Mouse (Mus musculus) fibroblast of lung, adult 2 months (primary cell): ENCODE data around the gene Ttc32.

Experiments used
- DNase-seq: peaks from one replicate; pipeline ENCODE4 v3.0.0-alpha.2; 2011; ENCODE audit warnings: low read depth

Gene Ttc32

GRCm38 (mm10) chr12:9046674-9047073 is 16.9 kb downstream of the Ttc32 start:
- no peak for DNase-seq

GRCm38 (mm10) chr12:9048090-9048489 is 18.3 kb downstream of the Ttc32 start:
- no peak for DNase-seq

GRCm38 (mm10) chr12:9050824-9051223 is 21.0 kb downstream of the Ttc32 start:
- DNase-seq, result no peak

- DNase-seq, result no peak
These were observed 22.5 kb downstream of the Ttc32 start for GRCm38 (mm10) chr12:9052075-9052829.

- DNase-seq, result no peak
These were observed 23.5 kb downstream of the Ttc32 start for GRCm38 (mm10) chr12:9053345-9053744.

GRCm38 (mm10) chr12:9054012-9054411 is 24.2 kb downstream of the Ttc32 start:
- DNase-seq, result no peak

GRCm38 (mm10) chr12:9055269-9055668 is 25.5 kb downstream of the Ttc32 start:
- DNase-seq, result no peak

GRCm38 (mm10) chr12:9059502-9059901 is 29.7 kb downstream of the Ttc32 start:
- DNase-seq, result no peak

- DNase-seq, result no peak
These were observed 30.2 kb downstream of the Ttc32 start for GRCm38 (mm10) chr12:9059965-9060364.

GRCm38 (mm10) chr12:9063611-9064010 is 33.8 kb downstream of the Ttc32 start:
- DNase-seq, result no peak

GRCm38 (mm10) chr12:9071058-9071457 is 41.3 kb downstream of the Ttc32 start:
- DNase-seq, result no peak

GRCm38 (mm10) chr12:9071493-9071892 is 41.7 kb downstream of the Ttc32 start:
- no peak for DNase-seq

GRCm38 (mm10) chr12:9077554-9078125 is 47.8 kb downstream of the Ttc32 start:
- no peak for DNase-seq

- DNase-seq, result peak; percentile 74
These were observed 60.4 kb downstream of the Ttc32 start for GRCm38 (mm10) chr12:9090226-9090625.
